Mouse (Mus musculus): ENCODE measurements at regions not wholly inside any gene's neighbourhood (a gene's known extent, or its start where the extent isn't known, plus 50 kb on each side); places are given as distances from the start of the nearest gene placed in this dataset.

DNA sequence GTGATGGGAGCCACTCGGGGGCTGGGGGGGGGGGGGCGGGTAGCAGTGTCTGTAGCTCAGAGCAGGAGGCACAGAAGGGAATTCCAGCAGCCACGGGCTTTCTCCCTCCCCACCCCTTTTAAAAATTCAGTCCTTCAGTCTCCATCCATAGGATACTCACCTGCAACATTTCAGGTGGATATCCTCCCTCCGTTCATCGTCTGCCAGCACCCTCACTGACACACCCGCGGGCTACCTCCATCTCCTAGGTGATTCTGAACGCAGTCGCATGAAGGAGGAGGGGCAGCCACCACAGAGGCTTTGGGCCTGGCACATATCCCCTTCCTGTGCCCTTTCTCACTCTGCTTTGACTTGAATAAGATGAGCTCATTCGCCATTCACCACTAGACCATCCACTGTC, 79.4 kb upstream of the Tspan2 start:
- H3K4me3 ChIP-seq (ENCODE audit: low read depth, low read length), result no peak overlapping the region
- H3K36me3 ChIP-seq (ENCODE audit: control insufficient read depth, insufficient read depth, low read length), result no peaks in the 10 kb centered on the region
- H3K9ac ChIP-seq (ENCODE audit: low read length), result no peak overlapping the region
- ATAC-seq (ENCODE audit: insufficient number of reproducible peaks, low FRiP score, low TSS enrichment, low read depth), result no peak
- no peak overlapping the region for H3K4me2 ChIP-seq (ENCODE audit: low read depth, severe bottlenecking)
- H3K27ac ChIP-seq (replicated peaks; ENCODE audit: low read depth, low read length), result no peak overlapping the region
- peaks cover 22% of the 10 kb centered on the region for H3K4me1 ChIP-seq (ENCODE audit: control insufficient read depth, insufficient read depth, low read length)
- 89% methylated on average over 10 of the region's 10 CpGs for WGBS
- H3K27me3 ChIP-seq (ENCODE audit: control insufficient read depth, insufficient read depth, low read length), result no peaks in the 10 kb centered on the region
- DNase-seq (ENCODE audit: low spot score), result no peak
- no peaks in the 10 kb centered on the region for H3K9me3 ChIP-seq (ENCODE audit: control insufficient read depth, low read length)

DNA sequence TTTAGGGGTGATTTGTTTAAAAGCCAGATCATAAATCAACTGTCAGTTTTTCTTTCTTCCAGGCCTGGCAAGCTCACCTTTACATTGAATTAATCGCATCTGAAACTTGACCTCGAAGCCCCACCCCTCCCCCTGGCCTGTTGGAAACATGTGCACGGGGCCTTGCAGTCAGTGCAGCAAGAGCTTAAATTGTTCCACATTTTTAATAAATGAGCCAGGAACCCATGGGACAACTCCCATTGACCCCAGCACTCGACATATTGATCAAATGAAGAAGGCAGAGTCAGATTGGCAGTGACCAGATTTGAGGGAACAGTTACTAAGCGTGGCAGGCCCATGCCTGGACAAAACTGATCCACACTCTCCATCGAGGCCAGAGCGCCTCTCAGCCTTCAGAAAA, 77.2 kb upstream of the Tspan2 start:
- Histone ChIP-seq H3K4me1 (ENCODE audit: control insufficient read depth, insufficient read depth, low read length) (peaks cover 22% of the 10 kb centered on the region), H3K4me2 (ENCODE audit: low read depth, severe bottlenecking) (no peak overlapping the region), H3K27me3 (ENCODE audit: control insufficient read depth, insufficient read depth, low read length) (no peaks in the 10 kb centered on the region), H3K9ac (ENCODE audit: low read length) (no peak overlapping the region), H3K9me3 (ENCODE audit: control insufficient read depth, low read length) (no peaks in the 10 kb centered on the region), H3K4me3 (ENCODE audit: low read depth, low read length) (no peak overlapping the region), H3K27ac (replicated peaks; ENCODE audit: low read depth, low read length) (no peak overlapping the region; the same call in 1 of the 2 replicates), H3K36me3 (ENCODE audit: control insufficient read depth, insufficient read depth, low read length) (no peaks in the 10 kb centered on the region)
- ATAC-seq (ENCODE audit: insufficient number of reproducible peaks, low FRiP score, low TSS enrichment, low read depth) (peak; percentile 40; the same call in 1 of the 2 replicates), DNase-seq (ENCODE audit: low spot score) (peak; percentile 77)
- 19% methylated on average over 7 of the region's 7 CpGs for WGBS

- Histone ChIP-seq H3K4me3 (ENCODE audit: low read depth, low read length) (no peak overlapping the region), H3K36me3 (ENCODE audit: control insufficient read depth, insufficient read depth, low read length) (no peaks in the 10 kb centered on the region), H3K9me3 (ENCODE audit: control insufficient read depth, low read length) (no peaks in the 10 kb centered on the region), H3K27me3 (ENCODE audit: control insufficient read depth, insufficient read depth, low read length) (no peaks in the 10 kb centered on the region), H3K27ac (replicated peaks; ENCODE audit: low read depth, low read length) (peak overlapping the region; percentile 3; the same call in 1 of the 2 replicates), H3K4me1 (ENCODE audit: control insufficient read depth, insufficient read depth, low read length) (peaks cover 22% of the 10 kb centered on the region), H3K4me2 (ENCODE audit: low read depth, severe bottlenecking) (no peak overlapping the region), H3K9ac (ENCODE audit: low read length) (no peak overlapping the region)
- 80% methylated on average over 7 of the region's 7 CpGs for WGBS
- ATAC-seq (ENCODE audit: insufficient number of reproducible peaks, low FRiP score, low TSS enrichment, low read depth) (no peak), DNase-seq (ENCODE audit: low spot score) (no peak)
Measured at GRCm38 (mm10) chr3:102657531-102658060, 76.7 kb upstream of the Tspan2 start.

DNA sequence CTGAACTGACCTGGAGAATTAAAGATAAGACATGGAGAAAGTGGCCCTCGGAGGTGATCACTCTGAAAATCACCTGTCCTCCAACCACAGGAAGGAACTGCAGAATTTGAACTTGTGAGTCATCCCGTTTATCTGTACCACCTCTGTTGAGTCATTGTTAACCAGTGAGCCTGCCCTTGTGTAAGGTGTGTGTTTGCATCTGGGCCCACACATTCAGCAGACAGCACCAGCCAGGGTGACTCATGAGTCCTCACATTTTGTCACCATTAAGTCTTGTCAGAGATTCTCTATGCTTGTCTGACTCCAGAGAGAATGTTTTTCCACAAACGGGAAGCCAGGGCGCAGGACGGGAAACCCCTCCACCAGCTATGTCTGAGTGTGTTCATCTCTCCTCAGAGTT, 75.0 kb upstream of the Tspan2 start:
- DNase-seq (ENCODE audit: low spot score) (no peak), ATAC-seq (ENCODE audit: insufficient number of reproducible peaks, low FRiP score, low TSS enrichment, low read depth) (no peak)
- H3K27me3 ChIP-seq (ENCODE audit: control insufficient read depth, insufficient read depth, low read length), result no peaks in the 10 kb centered on the region
- no peaks in the 10 kb centered on the region for H3K36me3 ChIP-seq (ENCODE audit: control insufficient read depth, insufficient read depth, low read length)
- 91% methylated on average over 5 of the region's 5 CpGs for WGBS
- H3K4me3 ChIP-seq (ENCODE audit: low read depth, low read length), result no peak overlapping the region
- H3K4me2 ChIP-seq (ENCODE audit: low read depth, severe bottlenecking), result no peak overlapping the region
- no peak overlapping the region for H3K27ac ChIP-seq (replicated peaks; ENCODE audit: low read depth, low read length)
- no peak overlapping the region for H3K9ac ChIP-seq (ENCODE audit: low read length)
- no peaks in the 10 kb centered on the region for H3K9me3 ChIP-seq (ENCODE audit: control insufficient read depth, low read length)
- peaks cover 22% of the 10 kb centered on the region for H3K4me1 ChIP-seq (ENCODE audit: control insufficient read depth, insufficient read depth, low read length)

DNA sequence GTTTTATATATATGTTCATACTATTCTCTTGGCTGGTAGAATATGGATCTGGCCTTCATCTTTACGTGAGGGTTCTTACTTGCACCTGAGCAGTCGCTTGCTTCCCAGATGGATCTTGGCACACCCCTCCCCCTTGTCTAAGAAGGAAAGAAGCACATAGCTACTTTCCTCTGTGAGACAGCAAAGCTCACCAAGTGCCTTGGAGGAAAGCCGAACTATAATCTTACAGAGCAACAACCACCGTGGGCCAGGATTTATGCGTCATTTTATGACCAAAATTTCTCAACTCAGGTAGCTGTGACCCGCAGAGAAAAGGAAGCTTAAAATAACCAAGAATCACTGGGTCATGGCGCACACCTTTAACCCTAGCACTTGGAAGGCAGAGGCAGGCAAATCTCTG, 73.0 kb upstream of the Tspan2 start:
- WGBS, result 91% methylated on average over 7 of the region's 7 CpGs
- ATAC-seq (ENCODE audit: insufficient number of reproducible peaks, low FRiP score, low TSS enrichment, low read depth), result no peak
- Histone ChIP-seq H3K4me2 (ENCODE audit: low read depth, severe bottlenecking) (no peak overlapping the region), H3K36me3 (ENCODE audit: control insufficient read depth, insufficient read depth, low read length) (no peaks in the 10 kb centered on the region), H3K9ac (ENCODE audit: low read length) (no peak overlapping the region), H3K9me3 (ENCODE audit: control insufficient read depth, low read length) (no peaks in the 10 kb centered on the region), H3K27ac (replicated peaks; ENCODE audit: low read depth, low read length) (no peak overlapping the region), H3K27me3 (ENCODE audit: control insufficient read depth, insufficient read depth, low read length) (no peaks in the 10 kb centered on the region), H3K4me3 (ENCODE audit: low read depth, low read length) (no peak overlapping the region), H3K4me1 (ENCODE audit: control insufficient read depth, insufficient read depth, low read length) (peaks cover 23% of the 10 kb centered on the region)
- DNase-seq (ENCODE audit: low spot score), result no peak

- Histone ChIP-seq H3K36me3 (ENCODE audit: control insufficient read depth, insufficient read depth, low read length) (no peaks in the 10 kb centered on the region), H3K9me3 (ENCODE audit: control insufficient read depth, low read length) (no peaks in the 10 kb centered on the region), H3K9ac (ENCODE audit: low read length) (no peak overlapping the region), H3K27ac (replicated peaks; ENCODE audit: low read depth, low read length) (no peak overlapping the region), H3K4me3 (ENCODE audit: low read depth, low read length) (no peak overlapping the region), H3K4me1 (ENCODE audit: control insufficient read depth, insufficient read depth, low read length) (peaks cover 3% of the 10 kb centered on the region), H3K4me2 (ENCODE audit: low read depth, severe bottlenecking) (no peak overlapping the region), H3K27me3 (ENCODE audit: control insufficient read depth, insufficient read depth, low read length) (no peaks in the 10 kb centered on the region)
- ATAC-seq (ENCODE audit: insufficient number of reproducible peaks, low FRiP score, low TSS enrichment, low read depth), result no peak
- WGBS, result 93% methylated on average over 5 of the region's 5 CpGs
- no peak for DNase-seq (ENCODE audit: low spot score)
Measured at GRCm38 (mm10) chr3:102663711-102664110, 70.6 kb upstream of the Tspan2 start.

- Histone ChIP-seq H3K9ac (ENCODE audit: low read length) (no peak overlapping the region), H3K27ac (replicated peaks; ENCODE audit: low read depth, low read length) (no peak overlapping the region), H3K27me3 (ENCODE audit: control insufficient read depth, insufficient read depth, low read length) (no peaks in the 10 kb centered on the region), H3K9me3 (ENCODE audit: control insufficient read depth, low read length) (no peaks in the 10 kb centered on the region), H3K4me2 (ENCODE audit: low read depth, severe bottlenecking) (no peak overlapping the region), H3K4me1 (ENCODE audit: control insufficient read depth, insufficient read depth, low read length) (peaks cover 3% of the 10 kb centered on the region; the same call in 1 of the 2 replicates), H3K4me3 (ENCODE audit: low read depth, low read length) (no peak overlapping the region), H3K36me3 (ENCODE audit: control insufficient read depth, insufficient read depth, low read length) (no peaks in the 10 kb centered on the region)
- DNase-seq (ENCODE audit: low spot score) (no peak), ATAC-seq (ENCODE audit: insufficient number of reproducible peaks, low FRiP score, low TSS enrichment, low read depth) (no peak)
- 90% methylated on average over 6 of the region's 6 CpGs for WGBS
Measured at GRCm38 (mm10) chr3:102664665-102665190, 69.6 kb upstream of the Tspan2 start.

GRCm38 (mm10) chr3:102667796-102668195, 66.5 kb upstream of the Tspan2 start:
- WGBS, result 82% methylated on average over 3 of the region's 3 CpGs

GRCm38 (mm10) chr3:102668556-102668955, 65.8 kb upstream of the Tspan2 start:
- whole genome bisulfite sequencing, result 90% methylated on average over 3 of the region's 3 CpGs
- H3K27ac ChIP-seq (replicated peaks; ENCODE audit: low read depth, low read length), result no peak overlapping the region
- no peak for ATAC-seq (ENCODE audit: insufficient number of reproducible peaks, low FRiP score, low TSS enrichment, low read depth)

More at GRCm38 (mm10) chr3:102667796-102668195, 66.5 kb upstream of the Tspan2 start:
- Histone ChIP-seq H3K36me3 (ENCODE audit: control insufficient read depth, insufficient read depth, low read length) (no peaks in the 10 kb centered on the region), H3K4me1 (ENCODE audit: control insufficient read depth, insufficient read depth, low read length) (peaks cover 3% of the 10 kb centered on the region; the same call in 1 of the 2 replicates), H3K9ac (ENCODE audit: low read length) (no peak overlapping the region), H3K9me3 (ENCODE audit: control insufficient read depth, low read length) (no peaks in the 10 kb centered on the region), H3K27me3 (ENCODE audit: control insufficient read depth, insufficient read depth, low read length) (no peaks in the 10 kb centered on the region), H3K4me2 (ENCODE audit: low read depth, severe bottlenecking) (no peak overlapping the region), H3K4me3 (ENCODE audit: low read depth, low read length) (no peak overlapping the region), H3K27ac (replicated peaks; ENCODE audit: low read depth, low read length) (no peak overlapping the region)
- DNase-seq (ENCODE audit: low spot score) (no peak), ATAC-seq (ENCODE audit: insufficient number of reproducible peaks, low FRiP score, low TSS enrichment, low read depth) (no peak)

More at GRCm38 (mm10) chr3:102668556-102668955, 65.8 kb upstream of the Tspan2 start:
- H3K9ac ChIP-seq (ENCODE audit: low read length), result no peak overlapping the region
- DNase-seq (ENCODE audit: low spot score), result no peak
- no peaks in the 10 kb centered on the region for H3K36me3 ChIP-seq (ENCODE audit: control insufficient read depth, insufficient read depth, low read length)
- no peak overlapping the region for H3K4me3 ChIP-seq (ENCODE audit: low read depth, low read length)
- peaks cover 3% of the 10 kb centered on the region; the same call in 1 of the 2 replicates for H3K4me1 ChIP-seq (ENCODE audit: control insufficient read depth, insufficient read depth, low read length)
- H3K9me3 ChIP-seq (ENCODE audit: control insufficient read depth, low read length), result no peaks in the 10 kb centered on the region
- no peaks in the 10 kb centered on the region for H3K27me3 ChIP-seq (ENCODE audit: control insufficient read depth, insufficient read depth, low read length)
- H3K4me2 ChIP-seq (ENCODE audit: low read depth, severe bottlenecking), result no peak overlapping the region

Data from limb, embryonic 11.5 days (tissue).